Mouse (Mus musculus) ES-Bruce4 (cell line): ENCODE measurements around the gene Erv3. TPM values are rescaled to one million over a fixed set of nuclear protein-coding genes. Genes with fewer than 3 reads are reported as not detected.

Source experiments
- H3K27ac ChIP-seq: 2 replicates; pipeline ENCODE4 v1.5.1; 2012; ENCODE audit warnings: low read length, inconsistent platforms; ENCODE audit not compliant: insufficient read depth
- H3K27me3 ChIP-seq: 2 replicates; pipeline ENCODE4 v1.6.1; 2012; ENCODE audit warnings: mild to moderate bottlenecking, low read length, inconsistent platforms; ENCODE audit not compliant: control insufficient read depth, poor library complexity, insufficient read depth, severe bottlenecking
- H3K36me3 ChIP-seq: 2 replicates; pipeline ENCODE4 v1.6.1; 2012; ENCODE audit warnings: inconsistent platforms, mild to moderate bottlenecking, low read length, moderate library complexity; ENCODE audit not compliant: control insufficient read depth, poor library complexity, insufficient read depth, severe bottlenecking
- H3K4me1 ChIP-seq: one replicate; pipeline ENCODE4 v1.8.1; 2011; ENCODE audit warnings: low read length; ENCODE audit not compliant: control insufficient read depth, insufficient read depth
- H3K4me3 ChIP-seq: 2 replicates; pipeline ENCODE4 v1.5.1; 2011; ENCODE audit warnings: low read depth, mild to moderate bottlenecking, low read length
- H3K9ac ChIP-seq: 2 replicates; pipeline ENCODE4 v1.6.1; 2012; ENCODE audit warnings: low read depth, mild to moderate bottlenecking, inconsistent platforms; ENCODE audit not compliant: poor library complexity, severe bottlenecking
- H3K9me3 ChIP-seq: replicated peaks from 2 replicates; pipeline ENCODE4 v1.6.1; 2012; ENCODE audit warnings: mild to moderate bottlenecking, low read length, inconsistent platforms; ENCODE audit not compliant: control insufficient read depth, poor library complexity, insufficient read depth, severe bottlenecking
- CTCF ChIP-seq: IDR thresholded peaks from one replicate; pipeline ENCODE4 v1.8.1; 2011; ENCODE audit warnings: low read depth, low read length
- EP300 ChIP-seq: IDR thresholded peaks from 2 replicates; pipeline ENCODE4 v1.6.1; 2011; ENCODE audit warnings: low read depth, low read length; ENCODE audit not compliant: insufficient read depth
- POLR2A ChIP-seq: IDR thresholded peaks from one replicate; pipeline ENCODE4 v1.8.1; 2011; ENCODE audit warnings: low read length; ENCODE audit not compliant: insufficient read depth
- polyA plus RNA-seq: library from polyadenylated mRNA; stranded (reverse); fragments of >200 nt; gene quantifications from 2 replicates; pipeline ENCODE4 v1.2.4, GENCODE M21; 2011; ENCODE audit warnings: low read depth; ENCODE audit not compliant: missing spikeins, insufficient read depth, insufficient read length

Erv3 gene
- polyA plus RNA-seq, 1 experiment: 0.46 TPM

GRCm38 (mm10) chr2:131806863-131807262 lies 52.7 kb downstream of the Erv3 start:
- no peak overlapping the region for H3K9ac ChIP-seq
- TF ChIP-seq CTCF (no peak), EP300 (0 out of 2 replicates have a peak, but pooled peaks have one; percentile 21), POLR2A (no peak)
- peaks cover 10% of the 10 kb centered on the region for H3K4me1 ChIP-seq
- H3K27ac ChIP-seq: no peak overlapping the region
- H3K27me3 ChIP-seq: no peaks in the 10 kb centered on the region
- H3K4me3 ChIP-seq: no peak overlapping the region
- no peaks in the 10 kb centered on the region for H3K36me3 ChIP-seq
- no peaks in the 10 kb centered on the region for H3K9me3 ChIP-seq

GRCm38 (mm10) chr2:131805306-131805705 lies 54.2 kb downstream of the Erv3 start:
- H3K27me3 ChIP-seq: no peaks in the 10 kb centered on the region
- TF ChIP-seq POLR2A (no peak), EP300 (0 out of 2 replicates have a peak, but pooled peaks have one; percentile 43)
- no peaks in the 10 kb centered on the region for H3K36me3 ChIP-seq
- H3K4me3 ChIP-seq: no peak overlapping the region
- H3K27ac ChIP-seq: no peak overlapping the region
- H3K4me1 ChIP-seq: peaks cover 10% of the 10 kb centered on the region
- no peaks in the 10 kb centered on the region for H3K9me3 ChIP-seq
- H3K9ac ChIP-seq: no peak overlapping the region

- H3K27me3 ChIP-seq: no peaks in the 10 kb centered on the region
- H3K9me3 ChIP-seq: no peaks in the 10 kb centered on the region; the same call in 1 of the 2 replicates
- no peak overlapping the region for H3K9ac ChIP-seq
- H3K4me1 ChIP-seq: peaks cover 7% of the 10 kb centered on the region
- no peak overlapping the region for H3K4me3 ChIP-seq
- no peaks in the 10 kb centered on the region for H3K36me3 ChIP-seq
- TF ChIP-seq EP300 (no peak), POLR2A (no peak), CTCF (no peak)
- no peak overlapping the region for H3K27ac ChIP-seq
Observed at GRCm38 (mm10) chr2:131803801-131804200, 55.7 kb downstream of the Erv3 start.

Other genes starting within 250 kb of the Erv3 start
- 46.4 and 52.8 TPM in 2 replicates for gene Prnp, start 50.2 kb upstream of the Erv3 start, polyA plus RNA-seq
- gene Prn, start 50.2 kb upstream of the Erv3 start, polyA plus RNA-seq: not detected in 2 replicates
- gene Prnd, start 91.1 kb upstream of the Erv3 start, polyA plus RNA-seq: 1.1 and 2.0 TPM in 2 replicates
- 4.0 and 4.3 TPM in 2 replicates for gene Rassf2, start 170.5 kb upstream of the Erv3 start, polyA plus RNA-seq